In the genomic region with DNA sequence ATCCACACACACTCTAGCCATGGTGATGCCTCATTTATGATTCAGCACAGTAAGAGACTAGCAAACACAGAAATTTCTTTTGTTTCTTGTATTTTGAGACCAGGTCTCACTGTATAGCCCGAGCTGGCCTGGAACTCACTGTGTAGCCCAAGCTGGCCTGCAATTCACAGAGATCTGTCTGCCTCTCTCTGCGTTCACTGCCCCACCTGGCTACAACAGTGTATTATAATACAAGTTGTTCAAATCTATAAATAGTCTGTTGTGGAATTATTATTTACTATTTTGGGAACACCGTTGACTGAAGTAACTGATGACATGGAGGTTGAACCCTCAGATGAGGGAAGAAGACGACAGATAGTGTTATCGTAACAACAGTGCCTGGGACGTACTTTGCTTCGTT, we compare ENCODE assay signal across 15 mouse cellular contexts.
"Had no signal": no experiment of that assay in that cellular context is flagged by ENCODE, and none has a peak within 500 bp of the region (broad histone marks: within the 10 kb centered on the region; RNA-seq: fewer than 3 reads in every experiment).

No protein-coding gene starts in this region.

- H3K9me3 ChIP-seq: kidney, embryonic 15.5 days; limb, embryonic 15.5 days; liver, embryonic 12.5 days; midbrain, embryonic 12.5 days; neural tube, embryonic 13.5 days had no signal

- H3K4me1 ChIP-seq: limb, embryonic 15.5 days; liver, embryonic 12.5 days; midbrain, embryonic 12.5 days had no signal

- H3K4me2 ChIP-seq: kidney, embryonic 15.5 days; limb, embryonic 15.5 days; liver, embryonic 12.5 days; lung, embryonic 14.5 days; midbrain, embryonic 12.5 days; neural tube, embryonic 13.5 days had no signal

- DNase-seq: kidney, postnatal 14 days; layer of hippocampus, postnatal 36 days; lung, embryonic 14.5 days; lung, postnatal 14 days; retina, postnatal 1 day; right cerebral cortex, postnatal 4 days; spleen, adult 18-20 months; thymus, adult 2 months; thymus, postnatal 25 days had no signal

- H3K4me3 ChIP-seq: kidney, embryonic 15.5 days; limb, embryonic 15.5 days; liver, embryonic 12.5 days; midbrain, embryonic 12.5 days; neural tube, embryonic 13.5 days had no signal

- H3K27me3 ChIP-seq: kidney, embryonic 15.5 days; limb, embryonic 15.5 days; liver, embryonic 12.5 days; midbrain, embryonic 12.5 days; neural tube, embryonic 13.5 days had no signal

- H3K27ac ChIP-seq: kidney, embryonic 15.5 days; limb, embryonic 15.5 days; liver, embryonic 12.5 days; midbrain, embryonic 12.5 days; neural tube, embryonic 13.5 days had no signal

- H3K9ac ChIP-seq: kidney, embryonic 15.5 days; limb, embryonic 15.5 days; liver, embryonic 12.5 days; lung, embryonic 14.5 days; midbrain, embryonic 12.5 days; neural tube, embryonic 13.5 days had no signal

- ATAC-seq: liver, embryonic 12.5 days; midbrain, embryonic 16.5 days had no signal

- H3K36me3 ChIP-seq: liver, embryonic 12.5 days had no signal
